9 mouse cellular contexts compared by ENCODE assay signal in the genomic region with DNA sequence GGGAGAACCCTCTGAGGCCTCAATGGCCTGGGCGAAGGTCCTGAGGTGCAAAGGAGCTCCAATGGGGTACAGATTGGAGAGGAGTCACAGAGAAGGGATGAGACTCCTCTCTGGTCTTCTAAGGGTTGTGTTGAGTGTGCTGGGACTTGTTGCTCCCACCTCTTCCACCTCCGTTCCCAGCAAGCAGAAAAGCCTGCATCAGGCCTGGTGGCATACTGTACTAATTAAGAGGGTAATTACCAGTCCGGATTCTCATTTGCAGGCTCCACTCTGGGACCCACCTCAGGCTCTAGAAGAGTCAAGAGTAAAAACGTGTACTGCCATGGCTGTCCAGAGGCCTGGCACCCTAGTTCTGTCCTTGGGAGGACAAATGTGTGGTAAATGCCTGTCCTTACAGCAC. TPM values are rescaled to one million over a fixed set of nuclear protein-coding genes. Genes with fewer than 3 reads are reported as not detected.
DNase-seq lines count a peak whose midpoint lies in the region; ATAC-seq and TF ChIP-seq lines count a peak whose summit lies in the region.
"Had no signal": no experiment of that assay in that cellular context is flagged by ENCODE, and none has a peak within 500 bp of the region (broad histone marks: within the 10 kb centered on the region; RNA-seq: fewer than 3 reads in every experiment).

No protein-coding gene starts in this region.

- peaks cover 48% of the 10 kb centered on the region for H3K4me1 ChIP-seq in spleen, adult 2 months (ENCODE audit: control insufficient read depth, insufficient read depth, insufficient read length)
- H3K4me1 ChIP-seq in limb, embryonic 13.5 days = peaks cover 64% of the 10 kb centered on the region
- H3K4me1 ChIP-seq in stomach, embryonic 14.5 days (ENCODE audit: control insufficient read depth, insufficient read depth, low read length) = peaks cover 43% of the 10 kb centered on the region

- no peak for TF ChIP-seq CTCF in spleen, adult 2 months (IDR thresholded peaks at IDR 0.05; ENCODE audit: extremely low read depth, insufficient read depth, insufficient read length, insufficient replicate concordance)

- 77% methylated on average over 4 of the region's 4 CpGs for WGBS in spleen, adult 2 months
- WGBS in limb, embryonic 13.5 days = 11% methylated on average over 4 of the region's 4 CpGs
- WGBS in stomach, embryonic 14.5 days = 43% methylated on average over 4 of the region's 4 CpGs

- H3K27ac ChIP-seq in spleen, adult 2 months (ENCODE audit: insufficient read depth, low read length) = peak overlapping the region; percentile 67
- H3K27ac ChIP-seq in limb, embryonic 13.5 days = peak overlapping the region; percentile 94
- peak overlapping the region; percentile 93 for H3K27ac ChIP-seq in stomach, embryonic 14.5 days (ENCODE audit: low read length)

- H3K36me3 ChIP-seq in spleen, adult 2 months (ENCODE audit: control insufficient read depth, insufficient read depth, low read length) = peaks cover 6% of the 10 kb centered on the region
- peaks cover 6% of the 10 kb centered on the region; the same call in 1 of the 2 replicates for H3K36me3 ChIP-seq in limb, embryonic 13.5 days
- H3K36me3 ChIP-seq in stomach, embryonic 14.5 days (ENCODE audit: control insufficient read depth, insufficient read depth, low read length) = no peaks in the 10 kb centered on the region

- no peaks in the 10 kb centered on the region for H3K27me3 ChIP-seq in spleen, adult 2 months (ENCODE audit: control insufficient read depth, insufficient read depth, low read length)
- H3K27me3 ChIP-seq in limb, embryonic 13.5 days = no peaks in the 10 kb centered on the region
- no peaks in the 10 kb centered on the region for H3K27me3 ChIP-seq in stomach, embryonic 14.5 days (ENCODE audit: control insufficient read depth, insufficient read depth, low read length)

- peak; percentile 63 for DNase-seq in cerebellum, adult 9-10 months
- no peak for DNase-seq in cerebellum, adult 11 months
- DNase-seq in spleen, adult 2 months (ENCODE audit: low read depth in 1 of 2, low spot score in 2 of 2) = no peak
- no peak for DNase-seq in spleen, adult 18-20 months
- no peak for DNase-seq in embryo, embryonic 9.5 days (ENCODE audit: extremely low spot score)

- TF ChIP-seq POLR2A in spleen, adult 2 months (IDR thresholded peaks at IDR 0.05; ENCODE audit: low read depth, low read length) = no peak

- no peaks in the 10 kb centered on the region for H3K9me3 ChIP-seq in limb, embryonic 13.5 days
- H3K9me3 ChIP-seq in stomach, embryonic 14.5 days (ENCODE audit: control insufficient read depth, low read depth, low read length) = no peaks in the 10 kb centered on the region

- H3K9ac ChIP-seq in limb, embryonic 13.5 days = peak overlapping the region; percentile 35
- H3K9ac ChIP-seq in stomach, embryonic 14.5 days (replicated peaks; ENCODE audit: low read depth, low read length) = no peak overlapping the region; the same call in 1 of the 2 replicates

- peak overlapping the region; percentile 75 for H3K4me2 ChIP-seq in limb, embryonic 13.5 days (replicated peaks)
- H3K4me2 ChIP-seq in stomach, embryonic 14.5 days (replicated peaks; ENCODE audit: low read depth, low read length) = peak overlapping the region; percentile 50

- no peak overlapping the region for H3K4me3 ChIP-seq in spleen, adult 2 months (ENCODE audit: extremely low read depth, insufficient read depth, insufficient read length)
- peak overlapping the region; percentile 26 for H3K4me3 ChIP-seq in limb, embryonic 13.5 days
- peak overlapping the region; percentile 7; the same call in 1 of the 2 replicates for H3K4me3 ChIP-seq in stomach, embryonic 14.5 days (ENCODE audit: low read depth, low read length)

- ATAC-seq in limb, embryonic 13.5 days (ENCODE audit: low FRiP score, low read depth) = no peak
- ATAC-seq in stomach, embryonic 14.5 days (ENCODE audit: insufficient number of reproducible peaks, insufficient read depth, low FRiP score, low read depth) = no peak
- no peak for ATAC-seq in monocyte, adult 5-6 weeks (replicated peaks; ENCODE audit: insufficient number of reproducible peaks, low FRiP score, low TSS enrichment, poor library complexity, severe bottlenecking)

RNA-seq across cellular contexts. Expression of gene Jund, which starts 1.8 kb away (rescaled TPM):
- 269 and 455 TPM in 2 replicates for polyA plus RNA-seq in spleen, adult 2 months (2012; rRNA removed)
- polyA plus RNA-seq in limb, embryonic 13.5 days (2015; fragmentation: Nextera tagmentation; extraction: Ambion mirVana) = 57.3 and 61.1 TPM in 2 replicates
- 78.9 and 105 TPM in 2 replicates for polyA plus RNA-seq in stomach, embryonic 14.5 days (2014; fragmentation: Nextera tagmentation; extraction: Ambion mirVana)
- total RNA-seq in monocyte, adult 5-6 weeks (2017) = 131 to 182 TPM (median 168 TPM) in 3 replicates

RNA-seq across cellular contexts. Expression of gene Iqcn, which starts 6.3 kb away (rescaled TPM):
- 0.08 and 0.09 TPM in 2 replicates for polyA plus RNA-seq in spleen, adult 2 months (2012; rRNA removed)
- not detected in 2 replicates for polyA plus RNA-seq in limb, embryonic 13.5 days (2015; fragmentation: Nextera tagmentation; extraction: Ambion mirVana)
- 0.06 and 0.10 TPM in 2 replicates for polyA plus RNA-seq in stomach, embryonic 14.5 days (2014; fragmentation: Nextera tagmentation; extraction: Ambion mirVana)
- 0.67 to 0.78 TPM in 2 of 3 replicates, not detected in the other for total RNA-seq in monocyte, adult 5-6 weeks (2017)
- total RNA-seq: common myeloid progenitor, adult 5-6 weeks had no signal

RNA-seq across cellular contexts. Expression of gene Gm3336, which starts 21.4 kb away (rescaled TPM):
- 0.65 and 0.92 TPM in 2 replicates for polyA plus RNA-seq in spleen, adult 2 months (2012; rRNA removed)
- polyA plus RNA-seq in limb, embryonic 13.5 days (2015; fragmentation: Nextera tagmentation; extraction: Ambion mirVana) = not detected in 2 replicates
- polyA plus RNA-seq in stomach, embryonic 14.5 days (2014; fragmentation: Nextera tagmentation; extraction: Ambion mirVana) = 0.51 and 0.63 TPM in 2 replicates
- not detected in 3 replicates for total RNA-seq in monocyte, adult 5-6 weeks (2017)
- total RNA-seq: common myeloid progenitor, adult 5-6 weeks had no signal

RNA-seq across cellular contexts. Expression of gene Lsm4, which starts 23.9 kb away (rescaled TPM):
- polyA plus RNA-seq in spleen, adult 2 months (2012; rRNA removed) = 109 and 137 TPM in 2 replicates
- polyA plus RNA-seq in limb, embryonic 13.5 days (2015; fragmentation: Nextera tagmentation; extraction: Ambion mirVana) = 240 and 246 TPM in 2 replicates
- polyA plus RNA-seq in stomach, embryonic 14.5 days (2014; fragmentation: Nextera tagmentation; extraction: Ambion mirVana) = 234 and 244 TPM in 2 replicates
- 69.1 to 93.3 TPM (median 80.9 TPM) in 3 replicates for total RNA-seq in monocyte, adult 5-6 weeks (2017)

RNA-seq across cellular contexts. Expression of gene Pde4c, which starts 26.6 kb away (rescaled TPM):
- polyA plus RNA-seq in spleen, adult 2 months (2012; rRNA removed) = 2.8 and 3.6 TPM in 2 replicates
- 0.04 and 0.06 TPM in 2 replicates for polyA plus RNA-seq in limb, embryonic 13.5 days (2015; fragmentation: Nextera tagmentation; extraction: Ambion mirVana)
- polyA plus RNA-seq in stomach, embryonic 14.5 days (2014; fragmentation: Nextera tagmentation; extraction: Ambion mirVana) = 0.29 and 0.32 TPM in 2 replicates
- total RNA-seq in monocyte, adult 5-6 weeks (2017) = 0.10 to 0.19 TPM in 2 of 3 replicates, not detected in the other
